Mouse (Mus musculus): ENCODE data around the gene Atp11a. TPM values are rescaled to one million over a fixed set of nuclear protein-coding genes. Genes with fewer than 3 reads are reported as not detected.

Atp11a gene
- polyA plus RNA-seq (2015; fragmentation: Nextera tagmentation; extraction: Ambion mirVana), result 8.9 and 9.5 TPM in 2 replicates

GRCm38 (mm10) chr8:12756391-12757157 is at the start of gene Atp11a:
Atp11a (plus strand) TSS chr8:12757014.
- Histone ChIP-seq H3K27me3 (replicated peaks; ENCODE audit: control insufficient read depth, insufficient read depth, low read length) (no peaks in the 10 kb centered on the region), H3K4me3 (ENCODE audit: low read length) (peak within 1 kb of the TSS; percentile 85), H3K36me3 (ENCODE audit: control insufficient read depth, insufficient read depth, low read length) (no peaks in the 10 kb centered on the region), H3K9me3 (ENCODE audit: control insufficient read depth, low read length) (no peaks in the 10 kb centered on the region), H3K9ac (ENCODE audit: low read depth, low read length) (peak within 1 kb of the TSS; percentile 93), H3K4me1 (ENCODE audit: control insufficient read depth, insufficient read depth, low read depth, low read length) (peaks cover 16% of the 10 kb centered on the region), H3K27ac (ENCODE audit: low read depth, low read length) (peak within 1 kb of the TSS; percentile 73), H3K4me2 (ENCODE audit: low read length) (peak within 1 kb of the TSS; percentile 94)
- ATAC-seq, result peak; percentile 87
- WGBS, result under 1% methylated on average over 34 of the region's 62 CpGs

GRCm38 (mm10) chr8:12711623-12712022 is 45.2 kb upstream of the Atp11a start:
- 79% methylated on average over 7 of the region's 7 CpGs for WGBS
- no peak for ATAC-seq
- no peak overlapping the region for H3K27ac ChIP-seq (ENCODE audit: low read depth, low read length)
- no peak overlapping the region for H3K4me3 ChIP-seq (ENCODE audit: low read length)
- H3K27me3 ChIP-seq (replicated peaks; ENCODE audit: control insufficient read depth, insufficient read depth, low read length), result no peaks in the 10 kb centered on the region
- no peak overlapping the region for H3K9ac ChIP-seq (ENCODE audit: low read depth, low read length)
- no peaks in the 10 kb centered on the region for H3K9me3 ChIP-seq (ENCODE audit: control insufficient read depth, low read length)
- no peaks in the 10 kb centered on the region for H3K36me3 ChIP-seq (ENCODE audit: control insufficient read depth, insufficient read depth, low read length)
- no peak overlapping the region for H3K4me2 ChIP-seq (ENCODE audit: low read length)
- H3K4me1 ChIP-seq (ENCODE audit: control insufficient read depth, insufficient read depth, low read depth, low read length), result no peaks in the 10 kb centered on the region

GRCm38 (mm10) chr8:12715861-12716585 is 40.8 kb upstream of the Atp11a start:
- Histone ChIP-seq H3K4me3 (ENCODE audit: low read length) (no peak overlapping the region), H3K36me3 (ENCODE audit: control insufficient read depth, insufficient read depth, low read length) (no peaks in the 10 kb centered on the region), H3K9me3 (ENCODE audit: control insufficient read depth, low read length) (no peaks in the 10 kb centered on the region), H3K9ac (ENCODE audit: low read depth, low read length) (no peak overlapping the region), H3K4me2 (ENCODE audit: low read length) (no peak overlapping the region), H3K4me1 (ENCODE audit: control insufficient read depth, insufficient read depth, low read depth, low read length) (no peaks in the 10 kb centered on the region), H3K27ac (ENCODE audit: low read depth, low read length) (no peak overlapping the region), H3K27me3 (replicated peaks; ENCODE audit: control insufficient read depth, insufficient read depth, low read length) (no peaks in the 10 kb centered on the region)
- no peak for ATAC-seq
- 81% methylated on average over 18 of the region's 18 CpGs for WGBS

GRCm38 (mm10) chr8:12719091-12719490 is 37.7 kb upstream of the Atp11a start:
- Histone ChIP-seq H3K36me3 (ENCODE audit: control insufficient read depth, insufficient read depth, low read length) (no peaks in the 10 kb centered on the region), H3K9me3 (ENCODE audit: control insufficient read depth, low read length) (no peaks in the 10 kb centered on the region), H3K4me3 (ENCODE audit: low read length) (no peak overlapping the region), H3K27me3 (replicated peaks; ENCODE audit: control insufficient read depth, insufficient read depth, low read length) (no peaks in the 10 kb centered on the region), H3K27ac (ENCODE audit: low read depth, low read length) (no peak overlapping the region), H3K4me2 (ENCODE audit: low read length) (no peak overlapping the region), H3K4me1 (ENCODE audit: control insufficient read depth, insufficient read depth, low read depth, low read length) (no peaks in the 10 kb centered on the region), H3K9ac (ENCODE audit: low read depth, low read length) (no peak overlapping the region)
- 76% methylated on average over 9 of the region's 9 CpGs for WGBS
- ATAC-seq, result no peak

GRCm38 (mm10) chr8:12728644-12729043 is 28.2 kb upstream of the Atp11a start:
- H3K27ac ChIP-seq (ENCODE audit: low read depth, low read length), result no peak overlapping the region
- H3K4me3 ChIP-seq (ENCODE audit: low read length), result no peak overlapping the region
- H3K4me1 ChIP-seq (ENCODE audit: control insufficient read depth, insufficient read depth, low read depth, low read length), result no peaks in the 10 kb centered on the region
- H3K9ac ChIP-seq (ENCODE audit: low read depth, low read length), result no peak overlapping the region
- ATAC-seq, result no peak
- H3K9me3 ChIP-seq (ENCODE audit: control insufficient read depth, low read length), result no peaks in the 10 kb centered on the region
- no peaks in the 10 kb centered on the region for H3K36me3 ChIP-seq (ENCODE audit: control insufficient read depth, insufficient read depth, low read length)
- 84% methylated on average over 4 of the region's 4 CpGs for WGBS
- H3K4me2 ChIP-seq (ENCODE audit: low read length), result no peak overlapping the region
- H3K27me3 ChIP-seq (replicated peaks; ENCODE audit: control insufficient read depth, insufficient read depth, low read length), result no peaks in the 10 kb centered on the region

GRCm38 (mm10) chr8:12730780-12731179 is 26.0 kb upstream of the Atp11a start:
- no peak overlapping the region for H3K9ac ChIP-seq (ENCODE audit: low read depth, low read length)
- no peaks in the 10 kb centered on the region for H3K27me3 ChIP-seq (replicated peaks; ENCODE audit: control insufficient read depth, insufficient read depth, low read length)
- no peak overlapping the region for H3K4me2 ChIP-seq (ENCODE audit: low read length)
- 33% methylated on average over 5 of the region's 5 CpGs for WGBS
- ATAC-seq, result no peak
- no peaks in the 10 kb centered on the region for H3K9me3 ChIP-seq (ENCODE audit: control insufficient read depth, low read length)
- H3K4me1 ChIP-seq (ENCODE audit: control insufficient read depth, insufficient read depth, low read depth, low read length), result no peaks in the 10 kb centered on the region
- no peak overlapping the region for H3K4me3 ChIP-seq (ENCODE audit: low read length)
- H3K27ac ChIP-seq (ENCODE audit: low read depth, low read length), result no peak overlapping the region
- H3K36me3 ChIP-seq (ENCODE audit: control insufficient read depth, insufficient read depth, low read length), result no peaks in the 10 kb centered on the region

- WGBS, result 84% methylated on average over 6 of the region's 6 CpGs
- Histone ChIP-seq H3K4me1 (ENCODE audit: control insufficient read depth, insufficient read depth, low read depth, low read length) (no peaks in the 10 kb centered on the region), H3K4me2 (ENCODE audit: low read length) (no peak overlapping the region), H3K27me3 (replicated peaks; ENCODE audit: control insufficient read depth, insufficient read depth, low read length) (no peaks in the 10 kb centered on the region), H3K9me3 (ENCODE audit: control insufficient read depth, low read length) (no peaks in the 10 kb centered on the region), H3K36me3 (ENCODE audit: control insufficient read depth, insufficient read depth, low read length) (no peaks in the 10 kb centered on the region), H3K4me3 (ENCODE audit: low read length) (no peak overlapping the region), H3K27ac (ENCODE audit: low read depth, low read length) (no peak overlapping the region), H3K9ac (ENCODE audit: low read depth, low read length) (no peak overlapping the region)
- no peak for ATAC-seq
Measured at GRCm38 (mm10) chr8:12732431-12732830, 24.4 kb upstream of the Atp11a start.

- Histone ChIP-seq H3K27me3 (replicated peaks; ENCODE audit: control insufficient read depth, insufficient read depth, low read length) (no peaks in the 10 kb centered on the region), H3K9ac (ENCODE audit: low read depth, low read length) (no peak overlapping the region), H3K4me3 (ENCODE audit: low read length) (no peak overlapping the region), H3K36me3 (ENCODE audit: control insufficient read depth, insufficient read depth, low read length) (no peaks in the 10 kb centered on the region), H3K9me3 (ENCODE audit: control insufficient read depth, low read length) (no peaks in the 10 kb centered on the region), H3K4me2 (ENCODE audit: low read length) (no peak overlapping the region), H3K27ac (ENCODE audit: low read depth, low read length) (no peak overlapping the region), H3K4me1 (ENCODE audit: control insufficient read depth, insufficient read depth, low read depth, low read length) (no peaks in the 10 kb centered on the region)
- no peak for ATAC-seq
- WGBS, result 86% methylated on average over 9 of the region's 9 CpGs
Measured at GRCm38 (mm10) chr8:12739113-12739512, 17.7 kb upstream of the Atp11a start.

GRCm38 (mm10) chr8:12743390-12743789 is 13.4 kb upstream of the Atp11a start:
- H3K4me2 ChIP-seq (ENCODE audit: low read length), result no peak overlapping the region
- no peak overlapping the region for H3K4me3 ChIP-seq (ENCODE audit: low read length)
- no peaks in the 10 kb centered on the region for H3K36me3 ChIP-seq (ENCODE audit: control insufficient read depth, insufficient read depth, low read length)
- no peaks in the 10 kb centered on the region for H3K9me3 ChIP-seq (ENCODE audit: control insufficient read depth, low read length)
- no peak overlapping the region for H3K27ac ChIP-seq (ENCODE audit: low read depth, low read length)
- no peaks in the 10 kb centered on the region for H3K27me3 ChIP-seq (replicated peaks; ENCODE audit: control insufficient read depth, insufficient read depth, low read length)
- no peaks in the 10 kb centered on the region for H3K4me1 ChIP-seq (ENCODE audit: control insufficient read depth, insufficient read depth, low read depth, low read length)
- ATAC-seq, result no peak
- no peak overlapping the region for H3K9ac ChIP-seq (ENCODE audit: low read depth, low read length)
- 94% methylated on average over 4 of the region's 4 CpGs for whole genome bisulfite sequencing
